Mouse (Mus musculus) naive thymus-derived CD4-positive, alpha-beta T cell, adult 2 months (primary cell): ENCODE data around the gene Glg1.
A peak's percentile ranks its signal among the peaks of the same experiment; 100 is the strongest.

ENCODE experiments used
- DNase-seq: peaks from one replicate; pipeline ENCODE4 v3.0.0-alpha.2; 2011; ENCODE audit warnings: low read depth

The Glg1 gene

DNA sequence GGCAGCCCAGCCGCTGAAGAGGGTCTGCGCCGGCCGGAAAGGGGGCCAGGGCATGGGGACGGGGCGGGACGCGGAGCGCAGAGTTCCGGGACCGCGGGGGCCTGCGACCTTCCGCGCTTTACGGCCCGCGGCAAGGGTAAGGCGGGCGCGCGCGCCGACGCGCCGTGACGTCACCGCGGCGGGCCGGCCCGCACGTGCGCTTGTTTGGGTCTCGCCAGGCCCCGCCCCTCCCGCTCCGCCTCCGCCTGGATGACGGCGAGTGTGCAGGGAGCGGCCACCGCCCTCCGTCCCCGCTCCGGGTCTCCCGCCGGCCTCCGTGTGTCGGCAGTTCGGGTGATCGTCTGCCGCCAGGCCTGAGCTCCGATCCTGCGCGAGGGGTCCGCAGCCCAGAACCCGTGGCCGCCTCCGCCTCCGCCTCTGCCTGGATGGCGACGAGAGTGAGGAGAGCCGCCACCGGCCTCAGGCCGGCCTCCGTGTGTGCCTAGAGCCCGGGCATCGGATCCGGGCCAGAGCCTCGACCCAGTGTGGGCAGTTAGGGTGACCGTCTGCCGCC is 113.5 kb downstream of the Glg1 start:
- peak; percentile 93 for DNase-seq

DNA sequence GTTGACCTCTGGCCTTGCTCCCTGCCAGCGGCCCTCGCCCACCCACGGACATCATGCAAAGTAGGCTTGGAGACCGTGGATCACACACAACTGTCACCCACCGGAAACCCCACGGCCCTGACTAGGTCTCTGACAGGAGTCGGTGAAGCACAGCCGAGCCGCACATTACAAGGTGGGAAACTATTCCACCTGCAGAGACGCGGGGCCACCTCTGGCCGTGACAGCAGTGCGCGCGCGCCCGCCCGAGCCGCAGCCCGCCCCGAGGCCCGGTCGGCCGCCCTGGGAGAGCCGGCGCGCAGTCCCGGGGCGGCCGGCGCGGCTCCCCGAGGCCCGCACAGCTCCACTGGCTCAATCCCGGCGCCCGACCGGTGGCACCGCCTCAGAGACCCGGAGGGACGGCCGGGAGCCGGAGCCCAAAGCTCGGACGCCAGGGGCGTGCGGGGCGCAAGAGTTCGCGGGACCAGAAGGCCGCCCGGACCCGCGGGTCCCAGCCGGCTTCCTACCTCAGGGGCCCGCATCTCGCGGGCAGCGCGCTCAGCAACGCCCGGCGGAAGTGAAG is 114.0 kb downstream of the Glg1 start:
- DNase-seq = peak; percentile 45

DNA sequence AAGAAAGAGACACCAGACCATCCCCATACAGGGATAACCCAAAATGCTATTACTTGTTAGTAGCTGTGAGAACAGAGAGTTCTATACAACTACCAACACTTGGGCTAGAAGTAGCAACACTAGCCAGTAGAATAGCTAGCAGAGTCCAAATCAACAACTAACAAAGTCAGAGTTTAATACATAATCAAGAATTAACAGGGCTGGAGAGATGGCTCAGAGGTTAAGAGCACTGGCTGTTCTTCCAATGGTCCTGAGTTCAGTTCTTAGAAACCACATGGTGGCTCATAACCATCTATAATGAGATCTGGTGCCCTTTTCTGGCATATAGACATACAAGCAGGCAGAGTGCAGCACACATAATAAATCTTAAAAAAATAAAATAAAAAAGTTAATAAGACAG is 116.5 kb downstream of the Glg1 start:
- no peak for DNase-seq

DNA sequence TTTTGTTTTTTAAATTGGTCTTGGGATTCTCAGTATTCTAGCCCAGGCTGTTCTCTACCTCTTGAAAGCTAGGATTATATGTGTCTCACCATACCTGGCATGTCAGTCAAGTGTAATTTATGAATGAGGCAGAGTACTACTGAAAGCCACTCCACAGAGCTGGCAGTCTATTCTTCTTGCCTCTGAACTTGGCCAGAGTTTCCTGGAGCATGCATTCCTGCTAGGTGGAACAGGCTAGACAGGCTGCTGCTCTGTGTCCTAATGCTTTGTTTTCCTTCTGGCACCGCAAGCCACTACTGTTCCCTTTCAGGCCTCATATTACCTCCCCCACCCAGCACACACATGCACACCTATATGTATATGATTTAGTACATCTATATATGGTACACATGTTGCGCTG is 128.3 kb downstream of the Glg1 start:
- DNase-seq = no peak

DNA sequence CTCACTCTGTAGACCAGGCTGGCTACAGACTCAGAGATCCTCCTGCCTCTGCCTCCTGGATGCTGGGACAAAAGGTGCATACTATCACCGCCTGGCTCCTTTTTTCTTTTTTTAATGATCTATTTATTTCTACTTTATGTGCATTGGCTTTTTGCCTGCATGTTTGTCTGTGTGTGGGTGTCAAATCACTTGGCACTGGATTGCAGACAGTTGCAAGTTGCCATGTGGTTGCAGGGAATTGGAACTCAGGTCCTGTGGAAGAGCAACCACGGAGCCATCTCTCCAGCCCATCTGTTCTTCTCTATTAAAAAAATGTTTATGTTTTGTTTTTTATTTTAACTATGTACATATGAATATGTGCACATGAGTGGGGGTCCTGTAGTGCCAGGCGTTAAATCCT is 139.5 kb downstream of the Glg1 start:
- no peak for DNase-seq

DNA sequence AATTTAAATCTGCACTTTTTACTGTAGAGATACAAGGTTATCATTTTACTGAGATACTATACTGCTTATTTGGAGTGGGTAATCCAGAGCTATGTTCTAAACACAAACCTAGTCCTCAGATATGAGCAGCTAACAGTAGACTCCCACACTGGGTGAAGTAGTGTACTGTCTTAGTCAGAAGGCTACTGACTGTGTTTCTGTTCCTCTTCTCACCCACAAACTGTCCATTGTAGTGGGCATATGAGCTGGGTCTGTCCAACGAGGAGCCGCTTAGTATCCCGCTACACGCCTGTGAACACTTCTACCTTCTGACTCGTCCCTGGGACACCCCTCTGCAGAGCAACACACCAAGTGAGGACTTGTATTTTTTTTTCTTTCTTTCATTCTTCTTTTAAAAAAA is 144.1 kb downstream of the Glg1 start:
- no peak for DNase-seq
